Mouse (Mus musculus): Measurements from ENCODE around the gene Zhx3.
A peak's percentile ranks its signal among the peaks of the same experiment; 100 is the strongest.

Zhx3 gene

GRCm38 (mm10) chr2:160882436-160882835 is 9.6 kb upstream of the Zhx3 start:
- no peak for DNase-seq (ENCODE audit: low spot score in 2 of 2)

- DNase-seq (ENCODE audit: low spot score in 2 of 2) = no peak
Observed at GRCm38 (mm10) chr2:160881462-160882101, 8.8 kb upstream of the Zhx3 start.

- no peak for DNase-seq (ENCODE audit: low spot score in 2 of 2)
Observed at GRCm38 (mm10) chr2:160880453-160881195, 7.8 kb upstream of the Zhx3 start, which contains the start of gene Lpin3. Lpin3 (plus strand) TSS chr2:160880670.

GRCm38 (mm10) chr2:160876115-160876514 is 3.3 kb upstream of the Zhx3 start:
- no peak for DNase-seq (ENCODE audit: low spot score in 2 of 2)

- no peak for DNase-seq (ENCODE audit: low spot score in 2 of 2)
Observed at GRCm38 (mm10) chr2:160874231-160874877, 1.6 kb upstream of the Zhx3 start.

- DNase-seq (ENCODE audit: low spot score in 2 of 2) = peak; percentile 52 to 74
Observed at GRCm38 (mm10) chr2:160872395-160872794, 403 bp downstream of the Zhx3 start.

GRCm38 (mm10) chr2:160871310-160871709 is 1.5 kb downstream of the Zhx3 start:
- DNase-seq (ENCODE audit: low spot score in 2 of 2) = no peak

- DNase-seq (ENCODE audit: low spot score in 2 of 2) = no peak
Observed at GRCm38 (mm10) chr2:160869446-160869845, 3.4 kb downstream of the Zhx3 start.

GRCm38 (mm10) chr2:160865266-160865665 is 7.5 kb downstream of the Zhx3 start:
- DNase-seq (ENCODE audit: low spot score in 2 of 2) = no peak

GRCm38 (mm10) chr2:160864112-160864511 is 8.7 kb downstream of the Zhx3 start:
- DNase-seq (ENCODE audit: low spot score in 2 of 2) = no peak

- no peak for DNase-seq (ENCODE audit: low spot score in 2 of 2)
Observed at GRCm38 (mm10) chr2:160860363-160860762, 12.4 kb downstream of the Zhx3 start.

GRCm38 (mm10) chr2:160856359-160857102 is 16.3 kb downstream of the Zhx3 start:
- DNase-seq (ENCODE audit: low spot score in 2 of 2) = no peak

- DNase-seq (ENCODE audit: low spot score in 2 of 2) = peak in 1 of 2 experiments; percentile 27
Observed at GRCm38 (mm10) chr2:160854687-160855086, 18.1 kb downstream of the Zhx3 start.

- no peak for DNase-seq (ENCODE audit: low spot score in 2 of 2)
Observed at GRCm38 (mm10) chr2:160850360-160850759, 22.4 kb downstream of the Zhx3 start.

- DNase-seq (ENCODE audit: low spot score in 2 of 2) = no peak
Observed at GRCm38 (mm10) chr2:160849617-160850240, 23.1 kb downstream of the Zhx3 start.

- no peak for DNase-seq (ENCODE audit: low spot score in 2 of 2)
Observed at GRCm38 (mm10) chr2:160848186-160848585, 24.6 kb downstream of the Zhx3 start.

GRCm38 (mm10) chr2:160847664-160848063 is 25.1 kb downstream of the Zhx3 start:
- DNase-seq (ENCODE audit: low spot score in 2 of 2) = no peak

- no peak for DNase-seq (ENCODE audit: low spot score in 2 of 2)
Observed at GRCm38 (mm10) chr2:160840838-160841237, 32.0 kb downstream of the Zhx3 start.

- DNase-seq (ENCODE audit: low spot score in 2 of 2) = no peak
Observed at GRCm38 (mm10) chr2:160810802-160811201, 62.0 kb downstream of the Zhx3 start.

GRCm38 (mm10) chr2:160810376-160810775 is 62.4 kb downstream of the Zhx3 start:
- no peak for DNase-seq (ENCODE audit: low spot score in 2 of 2)

- DNase-seq (ENCODE audit: low spot score in 2 of 2) = no peak
Observed at GRCm38 (mm10) chr2:160806091-160806521, 66.7 kb downstream of the Zhx3 start.

All from frontal cortex, postnatal 10 days (tissue).